Mouse (Mus musculus) testis, adult 2 months (tissue): ENCODE data around the gene Tec.

Source experiments
- CTCF ChIP-seq: fragments of 200-500 bp; IDR thresholded peaks from 2 replicates; pipeline ENCODE4 v1.5.1; 2012; ENCODE audit warnings: low read depth, mild to moderate bottlenecking, inconsistent platforms, low read length, moderate library complexity; ENCODE audit not compliant: control insufficient read depth, insufficient read depth, insufficient replicate concordance
- POLR2A ChIP-seq: fragments of 200-500 bp; IDR thresholded peaks from 2 replicates; pipeline ENCODE4 v1.6.1; 2012; ENCODE audit warnings: low read depth, mild to moderate bottlenecking, inconsistent platforms, low read length, moderate library complexity; ENCODE audit not compliant: control insufficient read depth

- no peak for TF ChIP-seq POLR2A
- TF ChIP-seq CTCF: peak; percentile 58; the same call in 1 of the 2 replicates
Observed at GRCm38 (mm10) chr5:72720587-72720986, 147.7 kb downstream of the Tec start.
